Mouse (Mus musculus): ENCODE measurements around the gene Tfb1m.
A peak's percentile ranks its signal among the peaks of the same experiment; 100 is the strongest.

Gene Tfb1m

DNA sequence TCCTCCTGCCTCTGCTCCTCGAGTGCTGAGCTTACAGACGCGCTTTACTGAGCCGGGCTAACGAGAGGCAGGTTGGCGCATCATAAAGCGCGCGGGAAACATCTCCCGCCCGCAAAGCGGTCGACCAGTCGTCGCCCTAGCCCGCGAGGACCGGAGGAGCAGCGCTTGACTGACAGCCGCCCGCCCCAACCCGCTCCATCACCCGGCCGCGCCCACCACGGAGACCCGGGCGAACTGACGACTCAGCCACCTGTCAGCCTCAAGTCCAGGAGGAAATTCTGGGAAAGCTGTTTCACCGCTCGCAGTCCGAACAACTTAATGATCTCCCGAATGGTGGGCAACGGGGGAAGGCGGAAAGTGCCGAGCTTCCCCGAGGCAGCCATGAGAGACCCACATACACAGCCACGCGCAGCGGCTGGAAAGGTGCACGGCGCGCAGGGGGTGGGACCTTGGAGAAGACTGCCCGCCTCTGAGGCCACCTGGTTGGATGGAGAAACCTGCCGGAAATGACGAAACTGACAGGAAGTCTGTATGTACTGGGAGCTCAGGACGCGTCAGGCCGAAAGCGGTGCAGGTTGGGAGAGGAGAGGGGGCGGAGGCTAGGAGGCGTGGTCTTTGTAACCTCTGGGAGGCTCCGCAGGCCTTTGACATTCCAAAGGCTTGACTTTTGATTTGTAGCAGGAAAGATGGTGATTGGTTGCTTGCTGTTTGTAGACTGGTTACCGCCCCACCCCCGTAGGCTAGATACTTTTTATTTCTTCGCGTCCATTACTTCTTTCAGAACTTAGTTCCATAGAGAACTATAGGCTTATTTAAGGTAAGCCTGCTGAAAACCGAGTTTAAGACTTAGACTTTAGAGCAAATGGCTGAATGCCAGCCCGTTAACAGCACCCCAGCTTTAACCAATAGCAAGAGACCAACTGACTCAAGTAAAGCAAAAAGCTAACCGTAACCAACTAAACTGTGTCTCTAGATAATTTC lies at the start of gene Tfb1m:
Tfb1m (minus strand) TSS at position 451 of the 981 bp plus-strand sequence.
- DNase-seq (ENCODE audit: low read depth), result peak; percentile 99

DNA sequence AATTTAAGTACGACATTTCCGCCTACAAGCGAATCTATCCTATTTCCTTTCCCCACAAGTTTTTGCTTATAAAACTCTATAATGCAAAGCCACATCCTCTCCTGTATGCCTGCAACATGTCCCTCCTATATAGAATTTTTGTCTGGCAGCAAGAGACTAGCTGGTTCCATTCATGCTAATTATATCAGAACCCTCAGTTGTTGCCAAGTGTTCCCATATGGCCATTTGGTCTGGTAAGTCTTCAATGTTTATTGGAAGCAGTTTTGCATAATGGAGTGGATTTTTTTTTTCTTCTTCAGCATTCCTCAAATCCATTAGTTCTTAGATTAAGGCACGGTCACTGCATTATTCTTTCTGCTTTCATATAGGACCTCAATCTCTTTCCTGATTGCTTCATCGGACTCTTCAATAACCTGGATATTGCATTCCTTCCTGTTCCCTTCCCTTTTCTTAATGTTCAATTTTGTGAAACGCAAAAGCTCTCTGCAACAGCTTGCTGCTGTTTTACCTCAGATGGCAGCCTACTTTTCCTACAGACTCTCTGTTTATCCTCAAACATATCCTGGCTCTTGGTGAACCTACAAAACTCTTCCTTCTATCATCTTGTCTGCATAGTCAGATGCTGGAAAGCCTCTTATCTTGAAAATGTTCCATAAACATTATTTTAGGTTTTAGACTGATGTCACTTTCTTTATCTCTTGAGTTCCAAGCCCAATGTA lies 45.5 kb upstream of the Tfb1m start:
- DNase-seq (ENCODE audit: low read depth), result no peak

DNA sequence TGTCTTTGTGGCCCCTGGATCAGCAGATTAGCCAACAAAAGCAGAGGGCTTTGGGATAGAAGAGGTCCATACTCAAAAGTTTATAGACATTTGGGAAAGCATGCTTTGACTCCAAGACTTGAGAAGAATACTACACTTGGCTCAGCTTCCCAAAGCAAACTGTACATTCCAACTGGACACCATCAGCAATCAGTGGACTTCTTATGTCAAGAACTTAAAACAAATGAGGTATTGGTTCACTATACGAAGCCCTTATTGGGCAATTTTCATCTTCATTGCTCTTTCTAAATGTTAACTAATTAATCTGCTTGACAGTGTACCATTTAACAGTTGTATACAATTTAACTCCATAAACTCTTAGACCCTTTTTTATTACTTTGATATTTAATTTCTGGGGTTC lies 40.8 kb upstream of the Tfb1m start:
- no peak for DNase-seq (ENCODE audit: low read depth)

DNA sequence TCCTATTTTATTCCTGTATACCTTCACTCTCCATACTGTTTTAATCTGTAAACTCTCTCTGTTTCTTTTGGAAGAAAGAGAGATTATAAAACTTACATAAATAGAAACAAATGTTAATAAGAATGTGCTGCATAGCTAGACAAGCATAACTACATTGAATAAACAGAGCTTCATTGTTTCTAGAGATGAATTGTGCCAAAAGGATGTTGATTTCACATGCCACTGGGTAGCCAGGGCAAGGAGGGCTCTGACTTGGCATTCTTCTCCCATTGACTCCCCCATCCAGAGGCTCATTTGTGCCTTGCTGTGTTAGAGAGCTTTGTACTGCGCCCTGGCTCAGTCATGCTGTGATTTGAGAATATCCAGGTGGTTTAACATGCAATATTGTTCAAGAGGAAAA lies 40.3 kb upstream of the Tfb1m start:
- no peak for DNase-seq (ENCODE audit: low read depth)

DNA sequence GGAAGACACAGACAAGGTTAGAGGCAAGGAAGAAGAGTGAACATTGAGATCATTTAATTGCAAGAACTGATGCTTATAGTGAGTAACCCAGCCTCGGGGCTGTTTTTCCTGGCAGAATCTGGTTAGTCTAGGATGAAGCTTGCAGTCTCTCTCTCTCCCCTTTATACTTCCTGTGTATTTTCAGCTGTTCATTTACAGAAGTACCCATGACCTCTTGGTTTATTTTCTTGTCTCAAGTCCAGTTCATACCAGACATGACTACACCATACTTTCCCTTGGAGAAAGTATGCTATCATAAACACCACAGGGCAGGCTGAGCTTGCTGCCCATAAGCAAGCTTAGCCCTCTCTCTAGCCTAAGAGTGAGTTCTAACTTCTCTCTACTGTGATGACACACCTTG lies 39.5 kb upstream of the Tfb1m start:
- no peak for DNase-seq (ENCODE audit: low read depth)

DNA sequence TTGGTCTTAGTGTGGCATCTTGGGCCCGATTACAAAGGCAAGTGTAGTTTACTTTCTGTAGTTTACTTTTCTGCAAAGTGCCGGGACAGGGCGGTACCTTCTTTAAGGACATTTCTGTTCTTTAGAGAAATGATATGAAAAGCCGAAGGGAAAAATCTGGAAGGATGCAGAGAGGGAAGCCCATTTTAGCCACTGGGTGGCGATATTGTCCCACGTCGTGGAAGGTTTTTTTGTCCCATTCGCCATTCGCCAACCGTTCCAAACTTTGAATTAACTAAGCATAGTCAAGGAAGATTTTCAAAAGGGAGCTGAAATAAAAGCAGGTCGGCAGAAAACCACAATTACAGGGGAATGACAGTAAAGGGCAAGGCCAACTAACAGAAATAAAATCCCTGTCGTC lies 13.3 kb upstream of the Tfb1m start:
- peak; percentile 57 for DNase-seq (ENCODE audit: low read depth)

DNA sequence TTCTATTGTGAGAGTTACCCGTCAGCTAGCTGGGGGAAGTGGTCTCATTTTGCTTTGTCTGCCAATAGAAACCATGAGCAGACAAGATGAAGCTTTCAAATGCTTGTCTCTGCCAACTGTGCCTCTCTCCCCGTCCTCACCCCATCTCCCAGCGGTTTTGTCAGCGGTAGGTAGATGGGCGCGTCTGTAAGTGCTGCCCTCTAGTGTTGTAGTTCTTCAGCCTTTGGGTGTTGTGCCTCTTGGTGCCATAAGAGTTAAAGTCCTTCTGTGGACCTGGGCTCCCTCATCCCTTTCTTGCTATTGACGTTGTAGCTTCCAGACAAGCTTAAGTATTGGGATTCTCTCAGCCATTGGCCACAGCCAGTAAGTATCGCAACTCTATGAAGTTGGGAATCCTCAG lies 4.8 kb upstream of the Tfb1m start:
- peak; percentile 43 for DNase-seq (ENCODE audit: low read depth)

DNA sequence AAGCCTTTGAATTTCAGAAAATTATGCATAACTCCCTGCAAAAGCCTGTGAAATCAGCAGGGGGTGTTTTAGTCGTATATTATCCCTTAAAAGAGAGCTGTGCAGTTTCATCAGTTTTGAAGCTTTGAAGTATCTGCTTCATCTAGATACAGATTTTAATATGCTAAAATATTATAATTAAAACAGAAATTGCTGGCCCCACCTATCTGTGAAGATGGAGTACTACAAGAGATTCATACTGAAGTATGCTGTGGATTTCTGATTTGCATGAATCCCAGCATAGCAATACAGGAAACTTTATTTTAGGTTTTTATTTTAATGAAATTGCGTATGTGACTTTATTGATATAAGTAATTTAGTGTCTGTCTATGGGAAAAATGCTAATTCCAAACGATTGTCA lies 3.0 kb upstream of the Tfb1m start:
- peak; percentile 56 for DNase-seq (ENCODE audit: low read depth)

DNA sequence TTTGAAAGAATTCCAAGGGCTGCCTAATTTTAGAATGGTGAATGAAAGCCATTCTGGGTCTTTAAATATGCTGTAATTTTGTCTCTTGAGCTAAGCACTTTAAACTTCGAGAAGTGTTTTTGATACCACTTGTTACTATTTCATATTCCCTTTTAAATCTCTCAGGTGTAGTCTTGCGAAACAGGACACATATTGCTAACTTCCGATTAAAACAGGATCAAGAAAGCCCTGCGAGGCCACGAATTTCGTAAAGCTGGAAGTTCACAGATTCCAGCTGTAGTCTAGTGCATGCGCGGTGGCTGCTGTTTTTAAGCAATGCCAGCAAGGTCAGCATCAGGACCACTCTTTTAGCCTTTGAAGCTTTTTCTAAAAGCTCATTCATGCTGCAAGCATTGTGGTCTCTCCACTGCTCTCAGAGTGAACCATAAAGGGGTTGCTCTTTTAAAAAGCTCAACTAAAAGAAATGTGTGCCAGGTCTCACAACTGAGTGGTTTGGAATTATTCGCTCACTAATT lies 832 bp upstream of the Tfb1m start:
- no peak for DNase-seq (ENCODE audit: low read depth)

DNA sequence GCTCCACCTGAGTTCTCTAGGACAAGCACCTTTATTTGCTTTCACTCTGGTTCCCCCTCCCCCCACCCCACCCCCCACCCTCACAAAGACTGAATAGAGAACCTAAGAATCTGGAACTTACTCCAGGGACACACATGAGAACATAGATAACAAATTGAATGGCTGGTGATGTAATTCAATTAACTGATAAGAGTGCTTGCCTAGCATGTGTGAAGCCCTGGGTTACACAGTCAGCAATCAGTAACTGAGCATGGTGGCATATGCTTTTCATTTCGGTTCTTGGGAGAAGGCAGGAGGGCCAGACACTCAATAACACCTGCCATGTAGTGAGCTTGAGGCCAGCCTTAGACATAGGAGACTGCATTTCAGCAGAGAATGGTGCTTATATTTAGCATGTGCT lies 1.3 kb downstream of the Tfb1m start:
- peak; percentile 13 for DNase-seq (ENCODE audit: low read depth)

DNA sequence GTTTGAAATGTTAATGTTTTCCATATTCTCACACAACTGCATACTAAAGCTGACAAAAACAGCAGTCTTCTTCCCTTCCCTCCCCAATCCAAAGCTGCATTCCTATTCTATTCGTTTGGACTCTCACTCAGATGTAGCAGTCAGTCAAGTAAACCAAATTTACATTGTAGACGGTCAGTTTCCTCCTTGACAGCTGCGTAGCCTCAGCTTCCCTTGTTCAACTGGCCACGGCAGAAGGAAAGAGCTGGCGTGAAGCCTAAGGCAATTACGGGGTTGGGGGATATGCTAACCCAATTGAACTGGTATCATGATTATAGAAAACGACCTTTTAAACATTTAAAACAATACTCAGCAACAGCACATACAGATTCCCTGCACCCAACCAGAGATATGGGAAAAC lies 9.9 kb downstream of the Tfb1m start:
- no peak for DNase-seq (ENCODE audit: low read depth)

DNA sequence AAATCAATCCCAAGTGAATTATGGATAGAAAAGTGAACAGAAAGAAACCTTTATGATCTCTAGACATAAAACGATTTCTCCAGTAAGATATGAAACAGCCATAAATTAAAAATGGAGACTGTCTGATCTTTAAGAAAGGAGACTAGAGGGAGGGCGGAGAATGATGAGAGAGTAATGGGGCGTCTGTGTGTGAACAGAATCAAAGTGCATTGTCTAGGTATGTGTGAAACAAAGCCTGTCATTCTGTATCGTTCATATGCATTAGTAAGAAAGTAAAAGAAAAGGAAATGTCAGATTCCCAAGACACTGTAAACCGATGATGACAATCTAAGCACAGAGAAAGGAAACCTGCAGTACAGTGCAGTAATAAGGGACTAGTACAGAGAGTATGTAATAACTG lies 16.5 kb downstream of the Tfb1m start:
- no peak for DNase-seq (ENCODE audit: low read depth)

DNA sequence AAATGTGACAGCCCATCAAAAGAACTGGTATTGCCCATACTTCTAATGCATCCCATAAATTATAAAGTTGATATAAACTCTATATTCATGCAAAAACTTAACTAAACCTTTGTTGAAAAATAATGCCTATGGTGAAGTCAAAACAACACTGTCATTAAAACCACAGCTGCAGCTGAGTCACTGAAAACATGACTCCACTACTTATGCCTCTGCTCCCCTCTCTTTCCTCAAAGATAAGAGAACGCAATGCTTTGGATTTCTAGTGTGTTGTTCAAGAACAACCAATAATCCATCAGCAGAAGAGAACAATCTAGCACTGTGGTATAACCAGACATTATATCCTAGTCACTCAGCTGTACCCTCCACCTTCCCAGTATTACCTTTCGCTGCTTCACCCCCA lies 17.3 kb downstream of the Tfb1m start:
- DNase-seq (ENCODE audit: low read depth), result no peak

DNA sequence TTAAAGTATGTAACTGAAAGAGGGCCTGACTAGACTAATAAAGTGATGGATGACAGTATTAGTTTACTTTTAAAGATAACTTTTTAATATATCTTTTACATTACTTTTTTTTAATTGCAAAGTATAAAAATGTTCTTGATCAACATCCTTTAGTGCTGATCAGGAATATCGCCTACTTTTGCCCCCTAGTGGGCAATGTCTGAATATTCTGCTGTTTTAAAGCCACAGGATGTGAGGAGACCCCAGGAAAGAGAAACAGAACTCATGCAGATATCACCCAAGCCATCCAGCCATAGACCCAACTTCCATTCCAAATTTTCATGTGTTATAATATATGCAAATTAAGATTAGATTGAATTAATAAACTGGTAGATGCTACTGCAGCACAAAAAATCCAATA lies 24.2 kb downstream of the Tfb1m start:
- DNase-seq (ENCODE audit: low read depth), result peak; percentile 53

DNA sequence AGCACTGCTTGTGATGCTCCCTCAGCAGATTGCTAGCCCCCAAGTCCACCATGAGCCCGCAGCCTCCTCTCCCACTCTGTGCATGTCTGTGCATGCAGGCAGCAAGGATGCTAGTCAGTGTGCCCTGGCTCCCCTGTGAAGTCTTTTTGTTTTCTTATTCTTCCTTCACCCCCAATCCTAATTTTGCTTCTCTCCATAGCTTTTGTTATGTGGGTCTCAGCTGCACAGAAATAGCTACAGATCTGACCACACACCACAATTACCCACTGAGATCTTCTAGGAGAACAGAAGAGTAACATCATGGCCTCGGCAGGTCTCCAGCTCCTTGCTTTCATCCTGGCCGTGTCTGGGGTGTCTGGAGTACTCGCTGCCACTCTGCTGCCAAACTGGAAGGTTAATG lies 25.3 kb downstream of the Tfb1m start, which contains the start of gene Cldn20:
Cldn20 (plus strand) TSS at position 301 of the 400 bp plus-strand sequence.
- DNase-seq (ENCODE audit: low read depth), result no peak

DNA sequence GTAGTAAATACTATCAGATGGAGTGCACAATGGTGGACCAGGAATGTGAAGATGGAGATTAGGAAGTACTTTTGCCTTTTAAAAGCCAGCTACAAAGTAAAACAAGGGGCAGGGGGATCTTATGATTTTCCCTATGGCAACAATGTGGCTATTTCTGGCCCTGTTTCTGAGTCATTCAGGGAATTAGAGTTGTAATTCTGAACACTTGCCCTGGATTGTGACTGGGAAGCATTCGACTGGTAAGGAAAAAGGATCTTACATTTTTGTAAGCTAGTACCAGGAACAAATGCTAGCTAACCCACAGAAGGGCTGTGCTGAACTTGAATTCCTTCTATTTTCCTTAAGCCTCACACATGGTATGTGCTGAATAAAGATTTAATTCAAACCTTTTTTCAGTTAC lies 25.9 kb downstream of the Tfb1m start:
- DNase-seq (ENCODE audit: low read depth), result no peak

DNA sequence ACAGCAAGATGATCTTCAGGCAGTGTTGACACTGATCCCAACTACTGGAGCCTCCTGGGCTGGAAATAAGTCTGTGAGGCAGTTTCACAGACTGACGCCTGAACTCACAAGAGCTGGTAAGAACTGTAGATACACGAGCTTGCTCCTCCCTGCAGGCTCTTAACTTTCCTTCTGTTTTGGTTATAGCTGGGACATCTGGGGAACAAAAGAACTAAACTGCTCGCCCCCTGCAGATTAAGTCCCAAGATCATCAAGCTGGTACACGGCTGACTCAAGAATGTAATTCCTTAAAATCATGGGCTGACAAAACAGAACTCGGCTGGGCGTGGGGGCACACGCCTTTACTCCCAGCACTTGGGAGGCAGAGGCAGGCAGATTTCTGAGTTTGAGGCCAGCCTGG lies 27.0 kb downstream of the Tfb1m start:
- DNase-seq (ENCODE audit: low read depth), result no peak

DNA sequence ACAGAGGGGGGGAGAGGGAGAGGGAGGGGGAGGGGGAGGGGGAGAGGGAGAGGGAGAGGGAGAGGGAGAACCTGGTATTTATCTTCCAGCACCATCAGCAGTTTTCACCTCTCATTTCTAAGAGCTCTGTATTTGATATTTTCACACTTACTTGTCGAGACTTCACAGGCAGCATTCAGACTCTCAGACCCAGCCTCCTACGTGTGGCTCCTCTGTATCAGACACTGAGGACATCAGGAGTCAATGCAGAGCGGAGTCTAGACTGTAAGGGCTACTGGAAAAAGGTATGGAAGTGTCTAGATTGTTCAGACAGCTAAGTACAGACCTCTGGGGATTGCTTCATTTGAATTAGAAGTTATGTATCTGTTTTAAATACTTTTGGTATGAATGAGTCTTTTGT lies 28.1 kb downstream of the Tfb1m start:
- DNase-seq (ENCODE audit: low read depth), result no peak

DNA sequence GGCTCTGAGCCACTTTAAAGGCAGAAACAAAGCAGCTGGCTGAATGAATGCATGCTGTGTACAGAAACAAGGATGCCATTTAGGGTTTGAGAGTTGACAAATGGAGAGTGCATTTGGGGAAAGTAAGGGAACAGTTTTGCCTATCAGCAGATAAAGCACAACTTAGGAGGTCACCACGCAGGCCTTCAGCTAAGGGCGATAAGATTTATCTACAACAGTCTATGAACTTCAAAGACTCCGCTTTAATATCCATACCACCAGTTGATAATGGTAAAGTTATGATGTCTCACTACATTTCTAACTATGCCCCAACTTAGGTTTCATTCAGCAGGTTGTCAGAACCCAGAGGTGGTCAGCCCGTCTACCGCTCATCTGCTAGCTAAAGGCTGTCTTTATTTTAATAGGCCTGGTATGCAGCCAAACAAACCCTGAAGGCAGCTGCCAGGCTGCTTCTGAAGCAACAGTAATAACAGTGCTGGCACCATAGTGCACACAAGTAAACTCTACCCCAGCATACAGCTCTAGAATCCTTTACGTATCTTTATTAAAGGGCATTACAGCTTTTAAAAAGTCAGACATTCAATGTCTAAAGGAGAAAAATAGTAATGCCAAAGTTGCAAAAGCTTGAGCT lies 29.6 kb downstream of the Tfb1m start:
- DNase-seq (ENCODE audit: low read depth), result no peak

DNA sequence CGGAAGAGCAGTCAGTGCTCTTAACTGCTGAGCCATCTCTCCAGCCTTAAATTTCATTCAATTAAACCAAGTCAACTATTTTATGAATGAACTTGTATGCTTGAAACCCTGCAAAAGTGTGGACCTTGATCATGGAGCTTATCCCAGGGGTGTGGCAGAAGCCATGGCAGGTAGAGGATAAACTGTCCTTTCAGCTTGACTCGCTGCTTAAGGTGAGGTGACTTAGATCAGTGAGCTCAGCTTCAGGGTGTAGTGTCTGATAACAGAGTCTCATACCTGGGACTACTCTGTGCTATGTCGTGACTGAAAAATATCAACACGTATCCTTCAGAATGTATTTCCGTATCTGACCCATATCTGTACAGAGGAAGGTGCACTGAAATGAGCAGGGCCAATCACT lies 37.2 kb downstream of the Tfb1m start:
- no peak for DNase-seq (ENCODE audit: low read depth)

DNA sequence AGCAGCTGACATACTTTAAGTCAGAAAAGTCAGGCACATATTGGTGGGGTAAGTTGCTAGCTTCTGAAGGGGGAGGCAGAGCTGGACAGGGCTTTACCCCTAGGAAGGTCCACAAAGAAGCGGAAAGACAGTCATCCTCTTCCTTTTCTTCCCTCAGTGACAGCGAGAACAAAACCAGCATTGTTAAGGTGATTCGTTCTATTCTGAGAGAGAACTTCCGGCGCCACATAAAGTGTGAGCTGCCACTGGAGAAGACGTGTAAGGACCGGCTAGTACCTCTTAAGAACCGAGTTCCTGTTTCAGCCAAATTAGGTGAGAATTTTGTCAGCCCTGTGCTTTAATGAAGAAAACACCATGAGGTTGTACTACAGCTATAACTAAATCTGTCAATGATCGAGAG lies 41.2 kb downstream of the Tfb1m start:
- DNase-seq (ENCODE audit: low read depth), result no peak

DNA sequence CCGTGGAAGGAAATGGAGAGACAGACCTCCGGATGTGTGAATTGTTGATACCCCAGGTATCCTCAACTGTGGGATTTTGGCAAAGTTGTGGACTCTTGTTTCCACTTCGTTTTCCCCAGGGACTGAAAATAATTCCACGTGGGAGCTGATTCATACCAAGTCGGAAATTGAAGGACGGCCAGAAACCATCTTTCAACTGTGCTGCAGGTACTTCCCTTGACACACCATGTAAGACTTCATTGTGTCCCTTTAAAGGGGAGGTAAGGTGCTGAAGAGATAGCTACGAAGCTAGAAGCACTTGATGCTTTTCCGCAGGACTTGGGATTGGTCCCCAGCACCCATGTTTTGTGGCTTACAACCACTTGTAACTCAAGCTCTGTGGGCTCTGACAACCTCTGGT lies 41.7 kb downstream of the Tfb1m start:
- DNase-seq (ENCODE audit: low read depth), result no peak

DNA sequence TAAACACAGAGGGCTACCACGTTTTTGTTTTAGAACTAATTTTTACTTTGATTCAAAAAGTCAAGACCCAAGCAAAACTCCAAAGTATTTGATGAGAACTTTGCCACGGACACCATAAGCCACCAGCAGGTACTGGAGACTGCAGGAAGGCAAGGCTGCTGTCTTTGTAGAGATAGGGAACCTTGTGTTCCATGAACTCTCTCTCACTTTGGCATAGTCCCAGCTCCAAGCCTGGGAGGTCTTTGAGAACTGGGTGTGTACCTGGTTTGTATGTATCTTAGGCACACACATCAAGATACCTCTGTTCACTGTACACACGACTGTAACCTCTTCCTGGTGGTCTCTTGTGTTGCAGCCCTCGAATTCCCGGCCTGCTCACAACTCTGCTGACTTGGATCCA lies 43.3 kb downstream of the Tfb1m start:
- DNase-seq (ENCODE audit: low read depth), result no peak

All from induced T-regulatory cell, adult 2 months (primary cell).